Mouse (Mus musculus) 3T3-L1 (cell line): Measurements from ENCODE around the gene Dclre1a.
"Not testable (repeated sequence)": the region's sequence is repeated elsewhere in the genome, so short reads cannot be mapped to it uniquely, and the experiment has no call there.

Experiments
- DNase-seq: peaks from one replicate; pipeline ENCODE4 v3.0.0-alpha.2; 2015; ENCODE audit warnings: low read depth, low spot score

The Dclre1a gene

GRCm38 (mm10) chr19:56548230-56549032 is 409 bp upstream of the Dclre1a start, which contains the start of gene Nhlrc2:
TSS of gene Nhlrc2 (plus strand) at chr19:56548261.
- DNase-seq = peak; percentile 92

- peak; percentile 39 for DNase-seq
Measured at GRCm38 (mm10) chr19:56546031-56546430, 2.0 kb downstream of the Dclre1a start.

GRCm38 (mm10) chr19:56544681-56545388 is 3.2 kb downstream of the Dclre1a start:
- no peak for DNase-seq

- DNase-seq = no peak
Measured at GRCm38 (mm10) chr19:56543320-56543719, 4.7 kb downstream of the Dclre1a start.

- no peak for DNase-seq
Measured at GRCm38 (mm10) chr19:56535765-56536164, 12.3 kb downstream of the Dclre1a start.

DNA sequence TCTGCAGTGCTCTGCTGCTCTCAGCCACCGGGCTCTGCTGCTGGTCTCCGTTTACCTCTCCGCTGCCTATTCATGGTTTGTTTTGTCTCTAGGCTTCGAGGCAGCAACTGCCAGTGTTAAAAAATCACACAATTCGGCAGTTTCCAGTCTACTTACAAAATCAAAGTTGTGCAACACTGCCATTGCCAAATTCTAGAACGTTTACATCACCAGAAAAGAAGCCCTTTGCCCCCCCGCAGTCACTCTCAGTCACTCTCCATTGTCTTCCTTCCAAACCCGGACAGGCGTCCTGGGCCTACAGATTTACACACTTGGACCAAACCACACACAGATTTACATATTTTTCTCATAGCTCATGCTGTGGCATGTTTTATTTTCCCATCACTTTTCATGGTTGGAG is 13.0 kb downstream of the Dclre1a start:
- DNase-seq = peak; percentile 46

DNA sequence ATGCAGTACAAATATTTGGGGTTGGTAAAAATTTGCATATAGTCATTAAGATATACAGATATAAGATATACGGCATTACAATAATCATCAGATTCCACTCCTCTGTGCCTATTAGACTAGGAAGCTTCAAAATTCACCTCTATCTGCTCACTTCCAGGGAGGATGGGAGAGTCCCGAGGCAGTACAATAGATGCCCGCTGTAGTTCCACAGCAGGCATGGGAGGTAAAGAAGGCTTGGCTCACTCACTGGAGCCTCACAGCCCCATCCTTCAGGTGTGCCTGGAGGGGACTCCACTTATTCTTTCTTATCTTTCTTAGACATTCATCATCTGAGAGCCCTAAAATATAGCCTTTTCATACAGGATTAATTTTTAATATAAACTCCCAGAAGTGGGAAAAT is 13.7 kb downstream of the Dclre1a start:
- no peak for DNase-seq

- no peak for DNase-seq
Measured at GRCm38 (mm10) chr19:56533291-56534071, 14.5 kb downstream of the Dclre1a start.

- DNase-seq = no peak
Measured at GRCm38 (mm10) chr19:56531251-56531650, 16.8 kb downstream of the Dclre1a start.

- not testable (repeated sequence) for DNase-seq
Measured at GRCm38 (mm10) chr19:56530529-56530928, 17.5 kb downstream of the Dclre1a start.

DNA sequence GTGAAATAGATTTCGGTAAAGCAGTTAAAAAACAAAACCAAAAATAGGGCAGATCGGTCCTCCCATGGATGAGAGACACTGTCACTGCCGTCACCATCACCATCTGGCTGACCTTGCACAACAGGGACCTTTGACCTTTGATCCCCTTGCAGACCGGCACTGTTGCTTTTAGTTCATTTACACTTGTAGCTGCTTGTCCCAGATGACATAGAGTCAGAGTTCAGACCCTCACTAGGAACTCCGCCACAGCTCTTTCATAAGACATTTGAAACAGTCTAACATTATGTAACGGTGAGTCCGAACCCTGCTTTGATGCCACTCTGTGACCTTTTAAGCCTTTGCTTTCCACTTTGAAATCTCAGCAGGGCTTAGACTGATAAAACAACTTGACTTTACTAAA is 28.6 kb downstream of the Dclre1a start:
- DNase-seq = not testable (repeated sequence)

GRCm38 (mm10) chr19:56513527-56513926 is 34.5 kb downstream of the Dclre1a start:
- not testable (repeated sequence) for DNase-seq

DNA sequence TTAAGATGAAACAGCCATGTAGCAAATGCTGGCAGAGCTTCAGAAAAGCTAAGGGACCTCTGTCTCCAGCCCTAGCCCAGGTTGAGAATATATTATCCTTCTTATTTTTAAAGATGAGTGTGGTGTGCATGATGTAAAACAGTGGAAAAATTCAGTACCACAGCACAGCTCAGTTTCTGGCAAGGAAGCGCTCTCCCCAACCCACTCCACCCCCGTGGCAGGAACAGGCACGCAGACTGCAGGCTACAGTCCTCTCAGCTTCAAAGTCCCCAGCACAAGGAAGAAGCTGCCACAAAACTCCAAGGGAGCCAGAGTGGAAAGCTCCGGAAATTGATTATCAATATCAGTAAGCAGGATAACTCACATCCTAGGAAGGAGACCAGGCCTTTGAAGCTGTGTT is 36.8 kb downstream of the Dclre1a start:
- DNase-seq = not testable (repeated sequence)

- DNase-seq = not testable (repeated sequence)
Measured at GRCm38 (mm10) chr19:56503525-56503924, 44.5 kb downstream of the Dclre1a start.

- DNase-seq = not testable (repeated sequence)
Measured at GRCm38 (mm10) chr19:56503069-56503468, 45.0 kb downstream of the Dclre1a start.

DNA sequence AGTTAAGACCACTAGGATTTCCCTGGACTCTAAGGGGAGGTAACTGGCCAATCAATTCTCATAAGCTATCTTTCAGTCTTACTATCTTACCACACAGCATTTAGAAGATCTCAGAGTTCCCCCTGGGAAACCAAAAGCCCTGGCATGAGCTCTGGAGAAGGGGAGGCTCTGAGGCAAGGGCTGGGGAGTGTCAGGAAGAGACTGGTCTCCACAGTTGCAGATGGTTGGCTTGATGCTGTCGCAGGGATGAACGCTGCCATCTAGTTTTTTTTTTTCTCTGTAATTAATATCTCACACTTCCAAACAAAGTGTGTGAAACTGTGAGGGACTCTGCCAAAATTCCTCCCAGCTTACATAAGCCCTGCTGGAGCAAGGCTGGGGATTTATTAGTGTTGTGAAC is 53.9 kb downstream of the Dclre1a start:
- DNase-seq = not testable (repeated sequence)

GRCm38 (mm10) chr19:56489601-56490000 is 58.4 kb downstream of the Dclre1a start:
- DNase-seq = no peak

DNA sequence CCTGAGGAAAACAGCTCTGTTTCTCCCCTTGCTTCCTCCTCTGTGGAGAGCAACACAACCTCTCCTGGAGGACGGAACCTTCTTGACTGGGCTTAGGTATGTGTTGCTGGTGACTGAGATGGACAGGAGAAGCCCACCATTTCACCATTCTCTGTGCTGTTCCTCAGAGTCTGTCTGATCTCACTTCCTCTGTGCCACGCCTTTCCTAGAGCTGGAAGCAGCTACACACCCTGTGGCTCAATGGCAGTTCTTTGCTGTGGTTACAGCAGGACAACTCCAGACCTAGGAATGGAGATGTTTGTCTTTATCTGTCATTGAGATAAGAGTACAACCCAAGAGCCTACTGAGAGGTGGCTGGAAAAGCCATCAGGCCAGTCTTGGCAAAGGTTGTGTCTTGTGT is 60.7 kb downstream of the Dclre1a start:
- no peak for DNase-seq

- peak; percentile 71 for DNase-seq
Measured at GRCm38 (mm10) chr19:56486926-56487325, 61.1 kb downstream of the Dclre1a start.

DNA sequence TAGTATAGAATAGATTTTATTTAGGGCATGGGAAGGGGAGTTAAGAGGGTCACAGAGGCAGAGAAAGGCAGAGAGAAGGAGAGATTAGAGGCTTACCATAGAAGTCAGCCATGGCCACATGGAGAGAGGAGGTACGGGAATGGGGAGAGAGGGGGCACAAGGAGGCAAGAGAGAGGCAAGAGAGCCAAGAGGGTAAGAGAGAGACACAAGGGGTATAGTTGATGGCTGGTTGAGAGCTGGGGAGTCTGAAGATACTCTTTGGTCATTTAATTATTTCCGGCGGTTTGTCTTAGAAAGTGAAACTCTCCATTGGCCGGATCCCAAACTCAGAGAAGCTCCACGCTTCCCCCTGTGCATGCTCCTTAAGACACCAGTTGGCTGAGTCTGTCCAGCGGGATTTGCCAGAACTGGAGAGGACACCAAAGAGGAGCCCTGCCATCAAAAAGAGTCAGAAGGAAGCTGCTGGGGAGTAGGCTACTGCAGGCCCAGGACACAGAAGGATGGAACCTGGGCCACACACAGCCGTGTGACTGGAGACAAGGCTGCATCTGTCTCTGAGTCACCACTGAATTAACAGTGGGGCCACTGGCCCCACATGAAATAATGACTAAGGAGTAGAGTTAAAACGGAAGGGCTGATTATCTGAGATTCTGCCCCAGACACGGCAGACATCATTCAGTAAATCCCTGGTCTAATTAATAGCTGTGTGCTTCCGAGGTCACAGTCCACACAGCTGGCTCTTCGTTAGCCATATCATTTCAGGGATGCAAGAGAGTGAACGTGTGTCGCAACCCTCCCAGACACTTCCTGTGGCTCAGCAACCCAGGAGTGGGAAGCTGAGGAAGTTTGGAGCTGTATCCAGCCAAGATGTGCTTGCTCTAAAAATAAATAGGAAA is 62.4 kb downstream of the Dclre1a start:
- DNase-seq = peak; percentile 43
